Mouse (Mus musculus): Measurements from ENCODE around the gene Sema6d. TPM values are rescaled to one million over a fixed set of nuclear protein-coding genes. Genes with fewer than 3 reads are reported as not detected.

Sema6d gene
- total RNA-seq, 2 experiments from 2014 or later = not detected

DNA sequence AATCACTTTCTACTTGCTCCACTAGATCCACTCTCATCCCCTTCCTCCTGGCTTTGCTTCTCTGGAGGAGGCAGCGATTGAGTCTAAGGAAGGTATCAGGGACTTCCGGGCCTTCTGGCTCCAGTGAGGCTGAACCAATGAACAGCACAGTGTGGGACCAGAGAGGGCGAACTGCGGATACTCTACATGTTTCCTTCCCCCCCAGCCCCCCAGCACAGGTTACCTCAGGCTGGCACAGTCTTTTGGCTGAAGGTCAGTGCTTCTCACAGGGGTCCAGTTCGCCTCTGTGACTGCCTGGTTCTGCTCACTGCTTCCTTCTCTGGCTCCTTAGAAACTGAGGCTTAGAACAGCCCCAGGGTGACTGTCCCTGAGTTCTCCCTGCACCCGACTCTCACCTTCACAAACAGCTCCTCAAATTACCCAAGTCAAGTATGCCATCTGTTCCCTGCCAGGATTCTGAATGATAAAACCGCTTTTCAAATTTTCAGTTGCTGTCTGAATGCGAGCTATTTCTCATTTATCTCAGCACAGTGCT, 512.7 kb downstream of the Sema6d start:
- no peak for ATAC-seq (replicated peaks; ENCODE audit: low FRiP score, low TSS enrichment, poor library complexity, severe bottlenecking)

DNA sequence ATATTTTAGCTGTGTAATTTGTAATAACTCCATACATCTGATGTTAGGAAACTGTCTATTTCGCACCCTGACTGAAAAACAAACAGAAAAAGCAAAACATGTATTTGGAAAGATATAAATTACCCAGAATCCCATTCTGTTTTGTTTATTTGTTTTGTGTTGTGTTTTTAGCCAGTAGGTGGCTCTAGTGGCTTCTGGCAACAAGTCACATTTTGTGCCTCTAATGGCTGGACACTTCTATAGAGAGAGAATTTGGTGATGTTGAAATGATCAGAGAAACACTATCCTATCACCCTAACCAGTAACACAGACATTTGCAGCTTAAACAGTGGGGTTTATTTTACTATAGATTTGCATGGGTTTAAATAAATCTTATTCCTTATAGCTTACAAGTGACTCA, 515.6 kb downstream of the Sema6d start:
- ATAC-seq (replicated peaks; ENCODE audit: low FRiP score, low TSS enrichment, poor library complexity, severe bottlenecking) = no peak

DNA sequence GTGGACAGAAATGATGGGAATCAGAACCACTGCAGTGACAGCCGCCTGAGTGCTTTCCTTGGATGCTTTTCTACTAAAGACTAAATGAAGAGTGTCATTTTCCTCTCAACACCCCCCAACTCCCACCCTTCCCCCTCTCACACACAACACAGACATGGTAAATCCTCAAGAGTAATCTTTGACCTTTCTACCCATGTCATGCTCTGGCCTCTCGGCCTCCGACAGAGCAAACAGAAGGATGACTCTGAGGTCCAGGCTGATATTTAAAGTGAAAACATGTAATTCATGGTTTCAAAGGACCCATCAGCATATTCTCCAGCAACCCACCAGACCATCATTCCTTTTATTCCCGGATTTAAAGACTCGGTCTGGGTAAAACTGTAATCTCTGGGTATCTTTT, 518.2 kb downstream of the Sema6d start:
- no peak for ATAC-seq (replicated peaks; ENCODE audit: low FRiP score, low TSS enrichment, poor library complexity, severe bottlenecking)

DNA sequence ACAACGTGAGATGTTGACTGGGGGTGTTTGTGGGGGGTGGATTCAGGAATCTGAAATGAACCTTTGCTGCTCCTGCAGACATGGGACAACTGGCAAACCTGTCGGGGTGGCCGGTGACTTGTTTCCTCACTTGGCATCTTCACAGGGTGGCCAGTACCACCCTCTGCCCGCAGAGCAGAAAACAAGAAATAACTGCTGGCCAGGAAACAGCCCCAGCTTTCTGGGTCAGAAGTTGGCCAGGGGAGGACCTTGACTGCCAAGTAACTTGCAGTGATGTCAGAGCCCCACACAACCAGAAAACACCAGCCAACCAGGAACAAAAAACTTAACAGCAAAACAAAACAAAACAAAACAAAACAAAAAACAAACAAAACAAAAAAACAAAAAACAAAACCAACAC, 518.8 kb downstream of the Sema6d start:
- no peak for ATAC-seq (replicated peaks; ENCODE audit: low FRiP score, low TSS enrichment, poor library complexity, severe bottlenecking)

DNA sequence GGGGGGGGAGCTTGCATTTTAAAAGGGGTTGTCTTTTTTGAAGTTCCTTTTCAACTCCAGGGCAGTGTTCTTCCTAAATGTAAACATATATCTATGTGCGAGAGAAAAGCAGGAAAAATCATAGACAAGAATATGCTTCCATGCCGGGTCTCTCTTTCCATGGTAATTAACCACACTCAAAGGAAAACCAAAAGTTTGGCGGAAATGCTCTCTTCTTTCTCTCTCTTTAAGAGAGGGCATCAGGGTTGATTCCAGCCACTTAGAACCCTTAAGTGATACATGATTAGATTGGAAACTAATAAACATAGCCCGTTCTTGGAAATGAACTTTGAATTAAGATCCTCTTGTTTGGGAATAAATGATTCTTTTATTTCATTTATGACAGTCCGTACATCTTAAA, 519.2 kb downstream of the Sema6d start:
- ATAC-seq (replicated peaks; ENCODE audit: low FRiP score, low TSS enrichment, poor library complexity, severe bottlenecking) = no peak

DNA sequence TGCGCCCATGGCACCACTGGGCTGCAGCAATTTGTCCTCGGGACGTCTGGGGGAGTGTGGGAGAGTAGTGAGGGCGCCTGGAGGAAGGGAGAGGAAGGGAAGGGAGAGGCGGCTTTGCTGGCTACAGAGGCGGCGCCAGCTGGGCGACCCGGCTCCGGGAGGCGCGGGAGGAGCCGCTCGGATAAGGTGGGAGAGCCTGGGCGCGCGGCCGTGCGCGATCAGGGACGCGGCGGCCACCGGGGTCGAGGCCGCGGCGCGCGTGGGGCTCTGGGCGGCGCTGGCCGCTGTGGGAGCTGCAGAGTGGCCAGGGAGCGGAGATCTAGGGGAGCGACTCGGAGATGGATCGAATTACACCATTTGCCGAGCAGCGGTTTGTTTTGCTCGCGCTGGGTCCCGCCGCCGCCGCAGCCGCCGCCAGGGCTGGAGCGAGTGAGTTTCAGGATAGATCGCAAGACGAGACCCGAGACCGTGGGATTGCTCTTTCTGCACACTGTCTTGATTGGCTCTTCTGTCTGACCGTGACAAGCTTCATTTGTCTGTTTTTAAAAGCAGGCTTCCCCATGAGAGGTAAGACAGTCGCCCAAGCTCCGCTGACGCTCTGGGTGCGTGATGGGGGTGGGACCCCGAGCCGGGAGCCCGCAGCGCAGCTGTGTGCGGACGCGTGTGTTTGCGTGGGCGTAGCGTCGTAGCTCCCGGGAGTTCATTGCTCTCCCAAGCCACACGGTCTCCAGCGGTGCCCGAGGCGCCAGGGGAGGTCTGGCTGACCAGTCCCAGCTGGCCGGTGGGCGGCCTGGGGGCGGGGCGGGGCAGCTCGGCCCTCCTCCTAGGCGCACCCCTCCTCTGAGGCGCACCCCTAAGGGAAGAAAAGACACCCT, 520.2 kb downstream of the Sema6d start:
- peak; percentile 50 for ATAC-seq (replicated peaks; ENCODE audit: low FRiP score, low TSS enrichment, poor library complexity, severe bottlenecking)

DNA sequence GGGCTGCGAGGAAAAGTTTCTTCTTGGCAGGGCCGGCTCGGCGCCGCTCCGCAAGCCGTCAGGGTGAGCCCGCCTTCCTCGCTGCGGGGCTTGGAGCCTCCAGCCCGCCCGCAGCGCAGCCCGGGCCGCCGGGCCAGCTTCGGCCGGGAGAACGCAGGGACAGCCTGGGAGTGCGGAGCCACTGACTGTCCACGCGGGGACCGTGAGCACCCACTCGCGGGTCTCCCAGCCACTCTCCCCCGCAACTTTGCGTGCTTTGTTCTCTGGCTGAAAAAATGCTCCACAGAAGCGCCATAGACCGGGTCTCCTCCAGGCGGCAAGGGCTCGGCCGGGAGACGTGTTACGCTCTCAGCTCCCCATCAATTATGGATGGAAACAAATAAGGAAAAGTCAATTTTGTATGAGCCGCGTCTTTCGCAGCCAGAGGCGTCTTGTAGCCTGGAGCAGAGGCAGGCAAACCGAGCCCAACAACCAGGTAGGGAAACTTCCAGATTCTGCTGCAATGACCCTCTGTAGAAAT, 520.9 kb downstream of the Sema6d start:
- ATAC-seq (replicated peaks; ENCODE audit: low FRiP score, low TSS enrichment, poor library complexity, severe bottlenecking) = 0 out of 2 replicates have a peak, but pooled peaks have one; percentile 28

DNA sequence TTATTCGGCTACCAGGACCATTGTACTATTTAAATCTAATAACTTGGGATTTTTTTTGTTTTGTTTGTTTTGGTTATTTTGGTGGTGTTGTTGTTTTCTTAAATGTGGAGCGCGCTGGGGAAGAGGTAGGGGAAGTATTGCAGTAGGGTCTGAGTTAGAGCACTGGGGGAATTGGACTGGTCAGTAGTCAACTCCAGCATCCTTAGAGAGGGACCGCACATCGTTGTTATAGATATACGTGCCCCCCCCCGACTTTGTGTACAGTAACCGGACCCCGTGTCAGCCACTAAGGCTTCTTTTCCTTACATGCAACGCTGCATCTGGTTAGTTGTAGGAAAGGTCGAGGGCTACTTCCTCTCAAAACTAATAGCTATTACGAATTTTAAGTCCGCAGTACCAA, 521.5 kb downstream of the Sema6d start:
- ATAC-seq (replicated peaks; ENCODE audit: low FRiP score, low TSS enrichment, poor library complexity, severe bottlenecking) = no peak

DNA sequence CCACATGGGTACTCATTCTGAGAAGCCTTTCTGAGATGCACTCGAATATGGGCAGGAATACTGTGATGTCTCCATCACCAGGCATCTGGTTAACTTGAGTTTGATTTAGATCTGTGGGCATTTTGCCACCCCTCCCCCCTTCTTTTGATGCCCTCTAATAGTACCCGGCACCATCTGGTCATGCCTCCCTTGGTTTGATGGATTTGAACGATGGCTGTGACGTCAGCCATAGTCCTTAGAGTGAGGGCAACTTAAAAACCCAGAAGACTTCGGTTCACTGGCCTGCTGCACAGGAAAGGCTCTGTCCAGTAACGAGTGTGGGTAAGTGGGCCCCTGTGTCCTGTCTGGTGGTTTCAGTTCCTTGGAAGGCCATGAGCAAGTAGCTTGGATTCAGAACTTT, 522.5 kb downstream of the Sema6d start:
- no peak for ATAC-seq (replicated peaks; ENCODE audit: low FRiP score, low TSS enrichment, poor library complexity, severe bottlenecking)

DNA sequence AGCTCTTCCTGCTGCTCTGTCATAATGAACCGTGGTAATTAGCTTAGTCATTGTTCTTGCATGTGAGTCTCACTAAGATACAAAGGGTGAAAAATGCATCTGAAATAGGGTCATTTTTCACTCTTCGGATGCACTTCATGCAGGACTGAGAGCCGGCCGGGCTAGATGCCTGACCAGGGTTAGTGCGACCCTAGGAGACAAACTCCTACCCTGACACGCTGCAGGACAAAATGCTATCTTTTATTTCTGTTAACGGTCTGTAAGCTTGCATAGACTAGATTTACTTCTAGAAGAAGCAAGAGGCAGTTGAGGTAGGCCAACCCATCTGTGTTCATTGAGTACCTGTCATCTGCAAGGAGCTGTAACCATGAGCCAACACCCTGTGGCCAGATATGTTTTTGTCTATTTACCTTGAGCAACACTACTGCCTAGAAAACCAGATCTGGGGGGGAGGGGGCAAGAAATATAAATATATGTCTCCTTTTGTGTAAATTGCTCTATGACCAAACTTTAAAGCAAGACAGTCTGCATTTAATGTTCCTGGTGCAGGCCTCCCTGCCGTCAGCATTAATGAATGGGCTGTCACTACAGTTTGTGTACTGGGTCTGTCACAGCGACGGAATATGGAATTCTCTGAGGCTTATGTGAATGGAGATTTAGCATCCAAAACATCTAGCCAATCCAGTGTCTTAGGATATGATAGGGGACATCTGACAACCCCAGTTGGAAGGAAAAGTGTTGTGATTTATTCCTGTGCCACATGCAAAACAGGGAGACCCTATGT, 523.1 kb downstream of the Sema6d start:
- no peak for ATAC-seq (replicated peaks; ENCODE audit: low FRiP score, low TSS enrichment, poor library complexity, severe bottlenecking)

DNA sequence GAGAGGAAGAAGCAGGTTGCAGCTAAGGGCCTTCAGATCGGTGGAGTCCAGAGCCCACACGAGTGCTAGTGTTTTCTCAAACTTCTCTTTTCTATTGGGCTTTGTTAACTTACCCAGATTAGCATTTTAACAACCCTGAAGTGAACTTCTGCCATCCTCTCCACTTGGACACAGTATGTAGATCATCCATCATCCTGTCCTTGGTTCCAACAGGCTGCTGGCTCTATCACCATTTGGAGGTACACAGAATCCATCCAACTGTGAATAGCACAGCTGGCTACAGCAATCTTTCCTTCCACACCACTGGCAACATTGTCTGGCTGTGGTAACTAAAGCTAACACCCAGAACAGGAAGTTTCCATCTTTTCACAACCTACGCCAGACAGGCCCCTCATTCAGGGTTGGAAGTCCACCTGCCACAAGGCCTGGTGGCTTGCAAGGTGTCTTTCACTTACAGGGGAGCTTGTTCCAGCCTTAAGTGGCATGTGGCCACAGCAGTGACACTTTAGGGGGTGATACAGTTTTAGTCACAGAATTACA, 524.0 kb downstream of the Sema6d start:
- ATAC-seq (replicated peaks; ENCODE audit: low FRiP score, low TSS enrichment, poor library complexity, severe bottlenecking) = no peak

DNA sequence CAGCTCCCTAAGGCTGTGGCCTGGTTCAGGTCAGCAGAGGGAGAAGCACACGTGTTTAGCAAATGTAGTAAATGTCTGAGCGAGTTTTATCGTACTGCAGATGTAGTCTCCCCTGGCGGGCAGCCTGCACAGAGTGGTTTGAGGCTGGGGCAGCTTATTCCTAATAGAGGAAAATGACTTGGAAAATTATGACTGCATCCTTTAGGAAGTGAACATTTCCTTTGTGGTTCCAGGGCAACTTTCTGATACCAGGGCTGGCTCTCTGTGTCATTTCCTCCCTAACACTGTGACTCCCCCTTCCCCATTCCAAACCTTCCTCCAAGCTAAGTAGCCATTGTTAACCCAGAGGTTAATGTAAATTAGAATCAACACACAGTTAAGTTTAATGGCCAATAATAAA, 527.0 kb downstream of the Sema6d start:
- ATAC-seq (replicated peaks; ENCODE audit: low FRiP score, low TSS enrichment, poor library complexity, severe bottlenecking) = no peak

DNA sequence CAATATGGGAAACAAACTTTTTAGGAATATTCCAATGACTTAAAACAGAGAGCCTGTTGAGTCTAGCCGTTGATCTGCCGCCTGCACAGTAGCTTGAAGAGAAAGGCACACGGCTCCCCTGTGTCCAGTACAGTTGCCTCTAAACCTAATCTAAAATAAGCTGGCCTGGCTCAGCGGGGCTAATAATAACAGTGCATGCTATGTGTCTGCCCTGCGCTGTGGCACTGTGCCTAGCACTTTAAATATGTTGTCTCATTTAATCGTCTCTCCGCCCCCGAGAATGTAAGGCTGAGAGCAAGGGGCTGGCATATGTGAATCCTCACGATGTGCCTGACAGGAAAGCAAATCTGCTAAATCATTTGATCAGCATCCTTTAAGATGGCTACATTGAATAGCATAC, 527.7 kb downstream of the Sema6d start:
- ATAC-seq (replicated peaks; ENCODE audit: low FRiP score, low TSS enrichment, poor library complexity, severe bottlenecking) = no peak

DNA sequence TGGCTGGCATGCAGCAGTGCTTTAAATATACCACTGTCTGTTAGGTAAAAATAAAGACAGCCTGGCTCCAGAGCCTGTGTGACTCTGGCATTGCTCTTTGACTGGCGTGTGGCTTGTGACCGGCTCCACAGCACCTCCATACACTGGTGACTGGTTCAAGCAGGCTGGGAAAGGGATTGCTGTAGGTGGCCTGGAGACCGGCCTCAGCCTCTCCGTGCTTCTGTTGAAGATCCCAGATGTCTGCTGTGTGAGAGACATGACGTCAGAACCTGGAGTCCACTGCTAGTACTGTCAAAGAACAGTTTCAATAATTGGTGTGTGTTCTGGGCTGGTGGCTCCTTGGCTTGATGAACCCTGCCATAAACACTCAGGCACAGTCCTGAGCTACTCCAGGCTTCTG, 528.3 kb downstream of the Sema6d start:
- no peak for ATAC-seq (replicated peaks; ENCODE audit: low FRiP score, low TSS enrichment, poor library complexity, severe bottlenecking)

DNA sequence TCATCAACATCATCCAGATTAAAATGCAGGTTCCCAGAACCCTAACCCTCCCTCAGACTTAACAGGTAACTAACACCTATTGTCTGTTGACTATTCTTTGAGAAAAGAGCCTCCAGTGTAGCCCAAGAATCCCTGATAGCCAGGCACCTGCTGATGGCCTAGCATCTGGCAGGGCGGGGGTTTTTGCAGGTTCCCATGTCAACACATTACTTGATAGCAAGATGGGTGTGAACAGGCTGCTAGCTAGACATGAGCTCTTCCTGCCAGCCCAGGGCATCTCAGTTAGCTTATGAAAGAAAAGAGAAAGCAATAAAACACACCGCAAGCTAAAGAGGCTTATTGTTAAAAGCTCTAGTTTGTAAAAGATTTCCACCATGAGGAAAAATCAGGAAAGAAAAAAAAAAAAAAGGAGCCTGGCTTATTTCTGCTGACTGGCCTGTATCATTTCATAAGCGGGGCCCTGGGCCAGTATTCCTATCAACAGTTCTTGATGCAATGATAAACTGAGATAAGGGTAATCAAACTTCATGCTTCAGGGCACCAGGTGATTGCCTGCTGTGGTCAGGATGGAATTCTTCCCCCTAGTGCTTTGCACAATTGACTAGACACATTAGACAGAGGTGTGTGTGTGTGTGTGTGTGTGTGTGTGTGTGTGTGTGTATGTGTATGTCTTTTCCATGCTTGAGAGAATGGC, 528.9 kb downstream of the Sema6d start:
- ATAC-seq (replicated peaks; ENCODE audit: low FRiP score, low TSS enrichment, poor library complexity, severe bottlenecking) = no peak

DNA sequence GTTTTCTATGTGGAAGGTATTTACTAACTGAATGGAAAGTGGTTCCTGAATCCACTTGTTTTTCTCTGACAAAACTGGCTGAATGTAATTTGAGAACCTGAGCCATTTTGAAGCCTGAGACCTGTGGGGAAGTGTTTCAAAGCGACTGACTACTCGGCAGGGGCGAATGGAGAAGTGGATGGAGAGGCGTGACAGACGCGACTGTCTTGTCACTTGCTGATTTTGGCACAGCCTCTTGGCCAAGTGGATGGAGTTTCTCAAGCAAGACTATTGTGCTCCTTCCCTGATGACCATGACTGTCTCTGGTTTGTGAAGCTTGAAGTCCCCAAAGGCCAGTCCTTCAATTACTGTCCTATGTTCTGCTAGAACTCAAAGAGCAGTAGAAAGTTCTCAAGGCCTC, 530.7 kb downstream of the Sema6d start:
- ATAC-seq (replicated peaks; ENCODE audit: low FRiP score, low TSS enrichment, poor library complexity, severe bottlenecking) = no peak

DNA sequence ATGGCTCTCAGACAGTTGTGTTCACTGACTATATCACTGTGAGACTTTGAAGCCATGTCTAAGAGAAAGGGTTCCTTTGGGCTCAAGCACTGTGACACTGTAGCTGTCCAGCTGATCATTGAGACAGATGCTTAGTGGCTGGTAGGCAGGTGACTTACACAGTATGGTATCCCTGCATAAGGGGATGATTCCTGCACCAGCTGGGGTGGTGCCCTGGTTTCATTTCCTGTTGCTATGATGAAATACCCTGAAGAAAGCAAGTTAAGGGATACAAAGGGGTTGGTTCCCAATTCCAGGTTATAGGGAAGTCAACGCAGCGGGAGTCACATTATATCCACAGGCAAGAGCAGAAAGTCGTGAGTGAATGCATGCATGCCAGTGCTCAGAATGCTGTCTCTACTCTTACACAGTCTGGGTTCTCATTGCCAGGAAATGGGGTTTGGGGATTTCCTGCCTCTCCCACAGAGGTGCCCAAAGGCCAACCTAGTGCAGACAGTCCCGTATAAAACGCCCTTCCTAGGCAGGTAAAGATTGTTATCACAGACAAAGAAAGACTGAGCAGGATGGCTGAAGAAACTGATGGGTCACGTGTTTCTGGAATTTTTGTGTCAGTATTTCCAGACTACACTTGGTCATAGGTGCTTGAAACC, 532.3 kb downstream of the Sema6d start:
- no peak for ATAC-seq (replicated peaks; ENCODE audit: low FRiP score, low TSS enrichment, poor library complexity, severe bottlenecking)

DNA sequence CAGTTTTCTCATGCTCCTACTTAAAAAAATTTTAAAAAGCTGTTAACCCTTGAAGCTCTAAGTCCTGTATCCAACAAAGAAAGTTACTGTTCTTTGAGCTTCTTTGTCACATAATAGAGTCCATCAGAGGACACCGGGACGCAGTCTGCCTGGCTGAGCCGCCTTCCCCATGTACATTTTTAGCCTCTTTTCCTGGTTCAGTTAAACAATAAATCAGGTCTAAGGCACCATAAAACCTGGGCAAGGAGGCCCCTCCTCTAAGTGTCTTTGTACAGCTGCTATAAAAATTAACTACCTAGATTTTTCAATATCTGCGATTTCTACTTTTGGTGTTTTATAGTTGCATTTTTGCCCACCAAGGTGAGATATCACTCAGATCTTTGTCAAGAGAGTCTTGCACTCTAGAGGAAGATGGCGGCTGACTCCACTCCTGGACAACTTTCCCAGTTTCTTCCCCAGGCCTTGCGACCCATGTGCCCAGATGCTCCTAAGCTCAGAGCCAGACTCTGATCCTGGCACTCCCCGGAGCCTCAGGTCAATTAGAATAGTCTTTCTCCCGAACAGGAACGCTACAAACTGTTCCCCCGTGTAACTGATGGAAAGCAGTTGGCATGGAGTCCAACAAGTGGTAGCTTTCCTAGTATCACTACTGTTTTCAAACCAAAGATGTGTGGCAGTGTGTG, 534.6 kb downstream of the Sema6d start:
- ATAC-seq (replicated peaks; ENCODE audit: low FRiP score, low TSS enrichment, poor library complexity, severe bottlenecking) = no peak

Data from megakaryocyte-erythroid progenitor cell, adult 5-6 weeks (primary cell).